In genomic region chr6:88641346-88641920, GRCm38 (mm10) we compare ENCODE assay signal across 22 mouse cellular contexts. TPM values are rescaled to one million over a fixed set of nuclear protein-coding genes. Genes with fewer than 3 reads are reported as not detected.
DNase-seq lines count a peak whose midpoint lies in the region; ATAC-seq and TF ChIP-seq lines count a peak whose summit lies in the region.
"Had no signal": no experiment of that assay in that cellular context is flagged by ENCODE, and none has a peak within 500 bp of the region (broad histone marks: within the 10 kb centered on the region; RNA-seq: fewer than 3 reads in every experiment).

No protein-coding gene starts in this region.

- no peak overlapping the region for H3K4me2 ChIP-seq in kidney, embryonic 14.5 days (replicated peaks; ENCODE audit: low read depth, low read length)
- H3K4me2 ChIP-seq: embryonic facial prominence, embryonic 12.5 days; forebrain, embryonic 12.5 days; hindbrain, embryonic 13.5 days had no signal

- DNase-seq in kidney, adult 9 months: peak; percentile 54
- peak; percentile 52 for DNase-seq in adipocyte (ENCODE audit: low spot score)
- DNase-seq in kidney, postnatal 36 days: peak; percentile 50 to 60
- no peak for DNase-seq in cerebellum, adult 9-11 months
- DNase-seq: adrenal gland, postnatal 14 days; cerebellum, adult 11 months; cerebellum, postnatal 14 days; gastrocnemius, postnatal 36 days; liver; liver, postnatal 0 days; thymus, adult 2 months; thymus, postnatal 4 days had no signal

- no peak overlapping the region for H3K27ac ChIP-seq in kidney, embryonic 14.5 days (ENCODE audit: low read depth, low read length)
- H3K27ac ChIP-seq in bone marrow macrophage, adult 2 months (ENCODE audit: insufficient read depth, low read depth, low read length): peak overlapping the region; percentile 44
- H3K27ac ChIP-seq: embryonic facial prominence, embryonic 12.5 days; forebrain, embryonic 12.5 days; limb, embryonic 10.5 days; midbrain, embryonic 10.5 days had no signal

- no peaks in the 10 kb centered on the region for H3K36me3 ChIP-seq in kidney, embryonic 14.5 days (ENCODE audit: control insufficient read depth, insufficient read depth, low read length)
- H3K36me3 ChIP-seq: embryonic facial prominence, embryonic 12.5 days; forebrain, embryonic 12.5 days; hindbrain, embryonic 13.5 days; limb, embryonic 10.5 days; midbrain, embryonic 10.5 days had no signal

- TF ChIP-seq CTCF in bone marrow macrophage, adult 2 months (IDR thresholded peaks at IDR 0.05; ENCODE audit: low read depth, low read length): no peak

- 57% methylated on average over 4 of the region's 4 CpGs for WGBS in kidney, embryonic 14.5 days

- H3K9me3 ChIP-seq in kidney, embryonic 14.5 days (ENCODE audit: control insufficient read depth, low read length): peaks cover 4% of the 10 kb centered on the region; the same call in 1 of the 2 replicates
- H3K9me3 ChIP-seq: limb, embryonic 10.5 days had no signal

- H3K27me3 ChIP-seq in kidney, embryonic 14.5 days (ENCODE audit: control insufficient read depth, insufficient read depth, low read length): no peaks in the 10 kb centered on the region
- H3K27me3 ChIP-seq: embryonic facial prominence, embryonic 12.5 days; forebrain, embryonic 12.5 days; hindbrain, embryonic 13.5 days had no signal

- no peak for ATAC-seq in kidney, embryonic 14.5 days (ENCODE audit: low FRiP score, low TSS enrichment)
- ATAC-seq in cerebellum, adult (ENCODE audit: insufficient number of reproducible peaks, low FRiP score, low TSS enrichment): no peak
- ATAC-seq: liver, postnatal 0 days; midbrain, embryonic 16.5 days had no signal

- no peak overlapping the region for H3K4me3 ChIP-seq in kidney, embryonic 14.5 days (ENCODE audit: low read length)
- H3K4me3 ChIP-seq in bone marrow macrophage, adult 2 months (ENCODE audit: insufficient read depth, low read length): no peak overlapping the region
- H3K4me3 ChIP-seq: embryonic facial prominence, embryonic 12.5 days; forebrain, embryonic 12.5 days; hindbrain, embryonic 13.5 days; layer of hippocampus, adult 2 months; limb, embryonic 10.5 days; midbrain, embryonic 10.5 days had no signal

- TF ChIP-seq POLR2A in bone marrow macrophage, adult 2 months (IDR thresholded peaks at IDR 0.05; ENCODE audit: borderline replicate concordance, low read depth, low read length): no peak

- H3K9ac ChIP-seq in kidney, embryonic 14.5 days (ENCODE audit: low read depth, low read length): no peak overlapping the region
- H3K9ac ChIP-seq: embryonic facial prominence, embryonic 12.5 days; forebrain, embryonic 12.5 days; hindbrain, embryonic 13.5 days; liver, postnatal 0 days had no signal

- peaks cover 3% of the 10 kb centered on the region; the same call in 1 of the 2 replicates for H3K4me1 ChIP-seq in kidney, embryonic 14.5 days (ENCODE audit: control insufficient read depth, insufficient read depth, low read length)
- peaks cover 6% of the 10 kb centered on the region for H3K4me1 ChIP-seq in bone marrow macrophage, adult 2 months (ENCODE audit: control insufficient read depth, insufficient read depth, low read length)

RNA-seq across cellular contexts. Expression of gene Kbtbd12, which starts 3.7 kb away (rescaled TPM):
- polyA plus RNA-seq in kidney, embryonic 14.5 days (2014; fragmentation: Nextera tagmentation; extraction: Ambion mirVana): 0.24 TPM in 1 of 2 replicates, not detected in the other
- not detected in 2 replicates for polyA plus RNA-seq in bone marrow macrophage, adult 2 months (2012; ENCODE audit: insufficient read depth, insufficient read length, missing spikeins)
- polyA plus RNA-seq: embryonic facial prominence, embryonic 12.5 days; midbrain, embryonic 10.5 days had no signal
